ENCODE assay signal across 8 mouse cellular contexts in the genomic region with DNA sequence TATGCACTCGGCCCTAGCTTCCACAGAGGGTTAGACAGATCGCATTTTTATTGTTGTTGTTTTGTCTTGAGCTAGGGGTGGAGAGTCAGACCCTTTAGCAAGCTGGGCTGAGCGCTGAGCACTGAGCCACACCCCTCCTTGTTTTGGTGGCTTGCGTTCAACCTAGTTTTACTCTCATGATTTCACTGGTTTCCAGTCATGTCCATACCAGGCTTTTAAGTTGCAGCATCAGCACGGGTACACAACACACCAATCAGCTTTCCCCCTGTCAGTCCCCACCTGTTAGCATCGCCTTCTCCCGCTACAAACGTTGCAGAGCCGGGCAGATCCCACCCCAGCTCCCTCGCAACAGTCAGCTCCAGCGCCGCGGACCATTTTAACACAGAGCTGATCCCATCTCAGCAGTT. TPM values are rescaled to one million over a fixed set of nuclear protein-coding genes. Genes with fewer than 3 reads are reported as not detected.
DNase-seq lines count a peak whose midpoint lies in the region; ATAC-seq and TF ChIP-seq lines count a peak whose summit lies in the region.

No protein-coding gene starts in this region.

- H3K27ac ChIP-seq in kidney, embryonic 14.5 days (ENCODE audit: low read depth, low read length), result peak overlapping the region; percentile 96
- H3K27ac ChIP-seq in bone marrow macrophage, adult 2 months (ENCODE audit: insufficient read depth, low read depth, low read length), result peak overlapping the region; percentile 41
- peak overlapping the region; percentile 98; the same call in 1 of the 2 replicates for H3K27ac ChIP-seq in hindbrain, embryonic 16.5 days (ENCODE audit: low read depth, low read length)
- no peak overlapping the region for H3K27ac ChIP-seq in midbrain, embryonic 15.5 days

- peak; percentile 65 for ATAC-seq in kidney, embryonic 14.5 days (ENCODE audit: low FRiP score, low TSS enrichment)
- ATAC-seq in hindbrain, embryonic 16.5 days, result peak; percentile 5; the same call in 1 of the 2 replicates
- ATAC-seq in midbrain, embryonic 15.5 days (replicated peaks), result peak; percentile 22; the same call in 1 of the 2 replicates

- no peak for DNase-seq in kidney, postnatal 25 days
- no peak for DNase-seq in thymus, postnatal 4 days
- DNase-seq in layer of hippocampus, postnatal 25 days (ENCODE audit: extremely low spot score in 1 of 2, low spot score in 1 of 2), result no peak
- no peak for DNase-seq in adipocyte (ENCODE audit: low spot score)

- peaks cover 15% of the 10 kb centered on the region for H3K36me3 ChIP-seq in kidney, embryonic 14.5 days (ENCODE audit: control insufficient read depth, insufficient read depth, low read length)
- no peaks in the 10 kb centered on the region for H3K36me3 ChIP-seq in hindbrain, embryonic 16.5 days (ENCODE audit: control insufficient read depth, insufficient read depth, low read length)
- no peaks in the 10 kb centered on the region for H3K36me3 ChIP-seq in midbrain, embryonic 15.5 days (replicated peaks)

- peak overlapping the region; percentile 65 for H3K4me2 ChIP-seq in kidney, embryonic 14.5 days (replicated peaks; ENCODE audit: low read depth, low read length)
- peak overlapping the region; percentile 90 for H3K4me2 ChIP-seq in hindbrain, embryonic 16.5 days (ENCODE audit: low read length)
- H3K4me2 ChIP-seq in midbrain, embryonic 15.5 days, result peak overlapping the region; percentile 83

- H3K27me3 ChIP-seq in kidney, embryonic 14.5 days (ENCODE audit: control insufficient read depth, insufficient read depth, low read length), result no peaks in the 10 kb centered on the region
- no peaks in the 10 kb centered on the region for H3K27me3 ChIP-seq in hindbrain, embryonic 16.5 days (replicated peaks; ENCODE audit: control insufficient read depth, insufficient read depth, low read length)
- no peaks in the 10 kb centered on the region for H3K27me3 ChIP-seq in midbrain, embryonic 15.5 days (replicated peaks)

- peak overlapping the region; percentile 80 for H3K4me3 ChIP-seq in kidney, embryonic 14.5 days (ENCODE audit: low read length)
- peak overlapping the region; percentile 74 for H3K4me3 ChIP-seq in bone marrow macrophage, adult 2 months (ENCODE audit: insufficient read depth, low read length)
- H3K4me3 ChIP-seq in hindbrain, embryonic 16.5 days (ENCODE audit: low read length), result peak overlapping the region; percentile 62
- H3K4me3 ChIP-seq in midbrain, embryonic 15.5 days, result peak overlapping the region; percentile 52

- WGBS in kidney, embryonic 14.5 days, result under 1% methylated on average over 13 of the region's 13 CpGs
- WGBS in hindbrain, embryonic 16.5 days, result 0% methylated on average over 13 of the region's 13 CpGs
- under 1% methylated on average over 13 of the region's 13 CpGs for WGBS in midbrain, embryonic 15.5 days

- no peaks in the 10 kb centered on the region; the same call in none of the 2 replicates for H3K4me1 ChIP-seq in kidney, embryonic 14.5 days (ENCODE audit: control insufficient read depth, insufficient read depth, low read length)
- H3K4me1 ChIP-seq in bone marrow macrophage, adult 2 months (ENCODE audit: control insufficient read depth, insufficient read depth, low read length), result peaks cover 6% of the 10 kb centered on the region
- peaks cover 8% of the 10 kb centered on the region for H3K4me1 ChIP-seq in hindbrain, embryonic 16.5 days (ENCODE audit: control insufficient read depth, insufficient read depth, low read depth, low read length)
- H3K4me1 ChIP-seq in midbrain, embryonic 15.5 days, result peaks cover 16% of the 10 kb centered on the region

- no peak for TF ChIP-seq CTCF in bone marrow macrophage, adult 2 months (IDR thresholded peaks at IDR 0.05; ENCODE audit: low read depth, low read length)

- H3K9me3 ChIP-seq in kidney, embryonic 14.5 days (ENCODE audit: control insufficient read depth, low read length), result no peaks in the 10 kb centered on the region
- H3K9me3 ChIP-seq in hindbrain, embryonic 16.5 days (ENCODE audit: control insufficient read depth, low read length), result no peaks in the 10 kb centered on the region
- H3K9me3 ChIP-seq in midbrain, embryonic 15.5 days, result no peaks in the 10 kb centered on the region

- peak overlapping the region; percentile 68 for H3K9ac ChIP-seq in kidney, embryonic 14.5 days (ENCODE audit: low read depth, low read length)
- peak overlapping the region; percentile 79 for H3K9ac ChIP-seq in hindbrain, embryonic 16.5 days (ENCODE audit: low read depth, low read length)
- H3K9ac ChIP-seq in midbrain, embryonic 15.5 days, result 0 out of 2 replicates have a peak overlapping the region, but pooled peaks have one; percentile 27

- no peak for TF ChIP-seq POLR2A in bone marrow macrophage, adult 2 months (IDR thresholded peaks at IDR 0.05; ENCODE audit: borderline replicate concordance, low read depth, low read length)

RNA-seq across cellular contexts. Expression of gene Ndc80, which starts 0.4 kb away (rescaled TPM):
- 56.6 and 57.1 TPM in 2 replicates for polyA plus RNA-seq in kidney, embryonic 14.5 days (2014; fragmentation: Nextera tagmentation; extraction: Ambion mirVana)
- polyA plus RNA-seq in bone marrow macrophage, adult 2 months (2012; ENCODE audit: insufficient read depth, insufficient read length, missing spikeins), result 34.5 and 37.8 TPM in 2 replicates
- 7.8 and 9.1 TPM in 2 replicates for polyA plus RNA-seq in hindbrain, embryonic 16.5 days (2015; fragmentation: Nextera tagmentation; extraction: Ambion mirVana)
- polyA plus RNA-seq in midbrain, embryonic 15.5 days (2015; fragmentation: Nextera tagmentation; extraction: Ambion mirVana), result 5.1 and 6.6 TPM in 2 replicates
- under 1 TPM; 0.38 to 0.69 TPM for total RNA-seq in layer of hippocampus, postnatal 25 days (2021)

RNA-seq across cellular contexts. Expression of gene Spdya, which starts 25.6 kb away (rescaled TPM):
- polyA plus RNA-seq in kidney, embryonic 14.5 days (2014; fragmentation: Nextera tagmentation; extraction: Ambion mirVana), result 0.66 and 1.5 TPM in 2 replicates
- not detected in 2 replicates for polyA plus RNA-seq in bone marrow macrophage, adult 2 months (2012; ENCODE audit: insufficient read depth, insufficient read length, missing spikeins)
- polyA plus RNA-seq in hindbrain, embryonic 16.5 days (2015; fragmentation: Nextera tagmentation; extraction: Ambion mirVana), result 1.2 and 1.6 TPM in 2 replicates
- polyA plus RNA-seq in midbrain, embryonic 15.5 days (2015; fragmentation: Nextera tagmentation; extraction: Ambion mirVana), result 1.4 TPM in 2 replicates
- total RNA-seq in layer of hippocampus, postnatal 25 days (2021), result 1 to 10 TPM in 1 of 2 experiments, under 1 TPM in 1; 0.75 to 1.1 TPM

RNA-seq across cellular contexts. Expression of gene Smchd1, which starts 51.2 kb away (rescaled TPM):
- polyA plus RNA-seq in kidney, embryonic 14.5 days (2014; fragmentation: Nextera tagmentation; extraction: Ambion mirVana), result 116 and 118 TPM in 2 replicates
- 56.9 and 67.7 TPM in 2 replicates for polyA plus RNA-seq in bone marrow macrophage, adult 2 months (2012; ENCODE audit: insufficient read depth, insufficient read length, missing spikeins)
- polyA plus RNA-seq in hindbrain, embryonic 16.5 days (2015; fragmentation: Nextera tagmentation; extraction: Ambion mirVana), result 34.6 and 38.0 TPM in 2 replicates
- 48.1 and 51.8 TPM in 2 replicates for polyA plus RNA-seq in midbrain, embryonic 15.5 days (2015; fragmentation: Nextera tagmentation; extraction: Ambion mirVana)
- 10 to 100 TPM; 28.8 to 33.8 TPM for total RNA-seq in layer of hippocampus, postnatal 25 days (2021)

Comparison
In these comparisons a context has a peak if more than half of its experiments do, and no peak if none do; other contexts are left out.
1. ATAC-seq: peak in every context shown above with its lines; median percentile 65 in kidney, embryonic 14.5 days; 22 in midbrain, embryonic 15.5 days; 5 in hindbrain, embryonic 16.5 days.
2. H3K9ac ChIP-seq: peak in every context shown above with its lines; median percentile 79 in hindbrain, embryonic 16.5 days; 68 in kidney, embryonic 14.5 days; 27 in midbrain, embryonic 15.5 days.